Mouse (Mus musculus): ENCODE measurements around the gene Fcho2. TPM values are rescaled to one million over a fixed set of nuclear protein-coding genes. Genes with fewer than 3 reads are reported as not detected.
"Not testable (repeated sequence)": the region's sequence is repeated elsewhere in the genome, so short reads cannot be mapped to it uniquely, and the experiment has no call there.

Fcho2 gene
- total and polyA plus RNA-seq, 3 experiments, result 2.2 to 5.8 TPM; not detected in 1

DNA sequence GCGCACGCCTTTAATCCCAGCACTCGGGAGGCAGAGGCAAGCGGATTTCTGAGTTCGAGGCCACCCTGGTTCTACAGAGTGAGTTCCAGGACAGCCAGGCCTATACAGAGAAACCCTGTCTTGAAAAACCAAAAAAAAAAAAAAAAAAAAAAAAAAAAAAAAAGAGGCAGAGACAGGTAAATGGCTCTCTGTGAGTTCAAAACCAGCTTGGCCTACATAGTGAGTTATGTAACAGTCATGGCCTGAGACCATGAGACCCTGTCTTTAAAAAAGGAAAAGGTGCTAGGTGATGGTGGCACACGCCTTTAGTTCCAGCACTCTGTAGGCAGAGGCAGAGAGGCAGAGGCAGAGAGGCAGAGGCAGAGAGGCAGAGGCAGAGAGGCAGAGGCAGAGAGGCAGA is 13.8 kb upstream of the Fcho2 start:
- not testable (repeated sequence) for DNase-seq (ENCODE audit: low read depth, low spot score); H3K27me3 ChIP-seq (ENCODE audit: control insufficient read depth in 1 of 2, insufficient read depth in 2 of 2, low read length in 2 of 2); H3K9me3 ChIP-seq (replicated peaks; ENCODE audit: insufficient read depth, low read length); H3K36me3 ChIP-seq (ENCODE audit: control insufficient read depth in 1 of 2, insufficient read depth in 2 of 2, low read length in 2 of 2); H3K9ac ChIP-seq (ENCODE audit: control insufficient read depth, low read depth, low read length, poor library complexity, severe bottlenecking); H3K4me1 ChIP-seq (ENCODE audit: control insufficient read depth in 1 of 2, insufficient read depth in 2 of 2, low read length in 2 of 2); H3K79me2 ChIP-seq (ENCODE audit: control insufficient read depth, insufficient read depth, low read length, poor library complexity); H3K4me3 ChIP-seq (ENCODE audit: control insufficient read depth in 1 of 2, insufficient read depth in 1 of 2, low read depth in 2 of 2, low read length in 2 of 2); H3K27ac ChIP-seq (ENCODE audit: control insufficient read depth, low read depth, low read length)
- TF ChIP-seq ZNF384 (IDR thresholded peaks at IDR 0.05; ENCODE audit: low read depth, low read length), result peak; percentile 54

GRCm38 (mm10) chr13:98825574-98825973 is 10.3 kb upstream of the Fcho2 start:
- Histone ChIP-seq H3K9ac (ENCODE audit: control insufficient read depth, low read depth, low read length, poor library complexity, severe bottlenecking) (no peak overlapping the region), H3K4me1 (ENCODE audit: control insufficient read depth in 1 of 2, insufficient read depth in 2 of 2, low read length in 2 of 2) (no peaks in the 10 kb centered on the region), H3K27me3 (ENCODE audit: control insufficient read depth in 1 of 2, insufficient read depth in 2 of 2, low read length in 2 of 2) (no peaks in the 10 kb centered on the region), H3K4me3 (ENCODE audit: control insufficient read depth in 1 of 2, insufficient read depth in 1 of 2, low read depth in 2 of 2, low read length in 2 of 2) (no peak overlapping the region), H3K36me3 (ENCODE audit: control insufficient read depth in 1 of 2, insufficient read depth in 2 of 2, low read length in 2 of 2) (no peaks in the 10 kb centered on the region; a peak in 1 of 4 replicates), H3K9me3 (replicated peaks; ENCODE audit: insufficient read depth, low read length) (no peaks in the 10 kb centered on the region), H3K27ac (ENCODE audit: control insufficient read depth, low read depth, low read length) (no peak overlapping the region), H3K79me2 (ENCODE audit: control insufficient read depth, insufficient read depth, low read length, poor library complexity) (no peaks in the 10 kb centered on the region)
- TF ChIP-seq ZKSCAN1 (IDR thresholded peaks at IDR 0.05; ENCODE audit: low read depth, low read length) (no peak), MAX (IDR thresholded peaks at IDR 0.05; ENCODE audit: low read length) (no peak), MYC (IDR thresholded peaks at IDR 0.05; ENCODE audit: low read depth, low read length) (no peak)
- DNase-seq (ENCODE audit: low read depth, low spot score), result no peak

DNA sequence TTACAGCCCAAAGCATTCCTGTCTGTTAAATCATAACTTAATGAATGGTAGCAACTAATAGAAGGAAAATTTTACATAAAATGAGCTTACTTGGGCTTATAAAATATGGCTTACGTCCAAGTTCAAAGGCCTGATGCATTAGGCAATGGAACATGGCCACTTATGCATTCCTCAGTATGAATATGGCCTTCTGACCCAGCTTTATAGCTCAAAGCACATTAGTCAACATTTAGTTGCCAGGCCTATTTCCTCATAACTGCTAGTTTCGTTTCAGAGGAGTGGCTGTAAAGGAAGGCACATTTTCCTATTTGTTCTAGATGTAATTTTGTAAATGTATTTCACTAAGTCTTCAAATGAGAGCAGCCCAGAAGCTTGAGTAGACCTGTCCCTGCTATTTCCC is 3.8 kb upstream of the Fcho2 start:
- TF ChIP-seq GABPA (IDR thresholded peaks at IDR 0.05; ENCODE audit: low read depth, low read length) (no peak), ELF1 (IDR thresholded peaks at IDR 0.05; ENCODE audit: low read depth, low read length) (no peak), TAL1 (IDR thresholded peaks at IDR 0.05; ENCODE audit: low read length) (no peak), POLR2AphosphoS2 (IDR thresholded peaks at IDR 0.05; ENCODE audit: low read length) (no peak), GATA1 (IDR thresholded peaks at IDR 0.05; ENCODE audit: low read depth, low read length) (no peak), ZMIZ1 (IDR thresholded peaks at IDR 0.05; ENCODE audit: low read depth, low read length) (no peak), MEF2A (IDR thresholded peaks at IDR 0.05; ENCODE audit: extremely low read depth, insufficient replicate concordance, low read depth, low read length, poor library complexity, severe bottlenecking) (no peak), MYC (IDR thresholded peaks at IDR 0.05; ENCODE audit: low read depth, low read length) (no peak), ETS1 (IDR thresholded peaks at IDR 0.05; ENCODE audit: low read depth, low read length) (no peak), CHD2 (IDR thresholded peaks at IDR 0.05; ENCODE audit: low read length) (no peak), USF1 (IDR thresholded peaks at IDR 0.05; ENCODE audit: low read depth, low read length) (no peak), EP300 (IDR thresholded peaks at IDR 0.05; ENCODE audit: low read depth in 1 of 2, low read length in 2 of 2) (no peak), ZKSCAN1 (IDR thresholded peaks at IDR 0.05; ENCODE audit: low read depth, low read length) (no peak), KAT2A (conservative IDR thresholded peaks at IDR 0.05; ENCODE audit: low read depth, low read length) (no peak), E2F4 (IDR thresholded peaks at IDR 0.05; ENCODE audit: borderline replicate concordance, low read depth, low read length) (no peak), RAD21 (IDR thresholded peaks at IDR 0.05; ENCODE audit: low read depth, low read length) (no peak), MYB (IDR thresholded peaks at IDR 0.05; ENCODE audit: low read depth, low read length) (no peak), HCFC1 (IDR thresholded peaks at IDR 0.05; ENCODE audit: low read depth, low read length) (no peak)
- no peak overlapping the region for H3K9ac ChIP-seq (ENCODE audit: control insufficient read depth, low read depth, low read length, poor library complexity, severe bottlenecking)

More for the DNA sequence above, 3.8 kb upstream of the Fcho2 start:
- no peak overlapping the region for H3K27ac ChIP-seq (ENCODE audit: control insufficient read depth, low read depth, low read length)
- H3K27me3 ChIP-seq (ENCODE audit: control insufficient read depth in 1 of 2, insufficient read depth in 2 of 2, low read length in 2 of 2), result no peaks in the 10 kb centered on the region
- no peak overlapping the region for H3K4me3 ChIP-seq (ENCODE audit: control insufficient read depth in 1 of 2, insufficient read depth in 1 of 2, low read depth in 2 of 2, low read length in 2 of 2)
- no peaks in the 10 kb centered on the region for H3K9me3 ChIP-seq (replicated peaks; ENCODE audit: insufficient read depth, low read length)
- H3K4me1 ChIP-seq (ENCODE audit: control insufficient read depth in 1 of 2, insufficient read depth in 2 of 2, low read length in 2 of 2), result peaks cover 0 to 4% of the 10 kb centered on the region in 2 experiments; a peak in 1 of 4 replicates
- H3K79me2 ChIP-seq (ENCODE audit: control insufficient read depth, insufficient read depth, low read length, poor library complexity), result peaks cover 9% of the 10 kb centered on the region
- peaks cover 0 to 3% of the 10 kb centered on the region in 2 experiments; a peak in 1 of 4 replicates for H3K36me3 ChIP-seq (ENCODE audit: control insufficient read depth in 1 of 2, insufficient read depth in 2 of 2, low read length in 2 of 2)
- DNase-seq (ENCODE audit: low read depth, low spot score), result no peak
